Mouse (Mus musculus) intestine, embryonic 14.5 days (tissue): ENCODE data around the gene D630003M21Rik. TPM values are rescaled to one million over a fixed set of nuclear protein-coding genes. Genes with fewer than 3 reads are reported as not detected.

Experiments used
- ATAC-seq: fragments of 200-750 bp; cut with Nextera tagmentation; replicated peaks from 2 replicates; pipeline ENCODE4 v1.8.0; 2017; ENCODE audit warnings: low read depth, moderate number of reproducible peaks, moderate TSS enrichment, moderate library complexity; ENCODE audit not compliant: low FRiP score, low TSS enrichment
- DNase-seq: peaks from one replicate; pipeline ENCODE4 v3.0.0-alpha.2; 2018; ENCODE audit warnings: low spot score
- H3K27ac ChIP-seq: fragments of 300-500 bp; sonication (generic); 2 replicates; pipeline ENCODE4 v1.5.1; 2014; ENCODE audit warnings: low read depth, mild to moderate bottlenecking, control low read depth
- H3K27me3 ChIP-seq: fragments of 300-500 bp; sonication (generic); replicated peaks from 2 replicates; pipeline ENCODE4 v1.6.1; 2014; ENCODE audit warnings: low read length, control low read depth; ENCODE audit not compliant: control insufficient read depth, insufficient read depth
- H3K36me3 ChIP-seq: fragments of 300-500 bp; sonication (generic); 2 replicates; pipeline ENCODE4 v1.6.1; 2014; ENCODE audit warnings: low read length, control low read depth; ENCODE audit not compliant: control insufficient read depth, insufficient read depth
- H3K4me1 ChIP-seq: fragments of 300-500 bp; sonication (generic); replicated peaks from 2 replicates; pipeline ENCODE4 v1.6.1; 2014; ENCODE audit warnings: low read length, control low read depth, mixed read lengths; ENCODE audit not compliant: control insufficient read depth, insufficient read depth
- H3K4me2 ChIP-seq: fragments of 300-500 bp; sonication (generic); 2 replicates; pipeline ENCODE4 v1.6.1; 2014; ENCODE audit warnings: low read length
- H3K4me3 ChIP-seq: fragments of 300-500 bp; sonication (generic); 2 replicates; pipeline ENCODE4 v1.5.1; 2014; ENCODE audit warnings: low read depth, low read length, control low read depth, mixed read lengths
- H3K9ac ChIP-seq: fragments of 300-500 bp; sonication (generic); 2 replicates; pipeline ENCODE4 v1.6.1; 2014; ENCODE audit warnings: mild to moderate bottlenecking, low read length
- H3K9me3 ChIP-seq: fragments of 300-500 bp; sonication (generic); 2 replicates; pipeline ENCODE4 v1.6.1; 2016; ENCODE audit warnings: low read length, control low read depth; ENCODE audit not compliant: control insufficient read depth
- WGBS: fragments of 180-500 bp; shearing (Covaris S2); extraction: QIAGEN DNeasy Blood & Tissue Kit; methylation state at CpG from one replicate; pipeline ENCODE4 v1.1.7; 2014; 5-methylcytosine and 5-hydroxymethylcytosine counted together
- polyA plus RNA-seq: library from polyadenylated mRNA; unstranded; fragments of >200 nt; fragmentation: Nextera tagmentation; extraction: Ambion mirVana; gene quantifications from 2 replicates; pipeline ENCODE4 v1.2.1, GENCODE M21; 2014

The D630003M21Rik gene
- polyA plus RNA-seq, 1 experiment from 2014 or later = 1.5 TPM

DNA sequence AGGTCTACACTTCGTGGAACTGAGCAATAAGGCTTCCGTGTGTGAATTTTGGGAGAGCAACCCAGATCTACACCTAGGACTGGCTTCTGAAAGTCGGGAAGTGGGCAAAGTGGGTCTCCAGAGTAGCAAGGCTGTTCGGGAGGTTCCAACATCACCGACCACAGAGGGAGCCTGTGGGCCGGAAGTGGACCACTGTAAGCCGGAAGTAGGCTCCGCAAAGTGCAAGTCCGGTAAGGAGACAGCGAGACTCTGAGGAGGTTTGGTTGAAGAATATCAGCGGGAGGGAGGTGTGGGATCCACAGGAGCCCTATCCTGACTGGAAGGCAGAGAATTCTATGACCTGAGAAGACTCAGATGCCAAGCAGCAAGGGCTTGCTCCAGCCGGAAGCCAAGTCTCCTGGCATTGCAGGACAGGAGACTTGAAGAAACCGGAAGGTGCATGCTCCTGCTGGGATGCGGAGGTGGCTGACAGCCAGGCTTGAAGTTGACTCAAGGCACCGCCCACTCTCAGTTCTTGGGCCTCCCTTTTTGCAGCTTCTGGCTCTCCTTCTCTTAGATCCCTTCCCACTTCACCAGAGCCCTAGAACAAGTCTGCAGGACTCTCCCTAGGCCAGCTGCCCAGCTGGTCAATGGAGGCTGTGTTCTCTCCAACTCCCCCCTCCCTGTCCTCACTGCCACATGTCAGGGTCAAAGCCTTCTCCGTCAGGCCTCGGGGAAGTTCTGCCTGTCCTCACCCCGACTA is 14.3 kb upstream of the D630003M21Rik start:
- H3K4me2 ChIP-seq = no peak overlapping the region
- no peaks in the 10 kb centered on the region for H3K36me3 ChIP-seq
- DNase-seq (no peak), ATAC-seq (no peak)
- no peak overlapping the region for H3K27ac ChIP-seq
- H3K4me3 ChIP-seq = no peak overlapping the region
- WGBS = 79% methylated on average over 18 of the region's 18 CpGs
- H3K9me3 ChIP-seq = no peaks in the 10 kb centered on the region
- no peak overlapping the region for H3K9ac ChIP-seq
- no peaks in the 10 kb centered on the region for H3K27me3 ChIP-seq
- no peaks in the 10 kb centered on the region for H3K4me1 ChIP-seq

DNA sequence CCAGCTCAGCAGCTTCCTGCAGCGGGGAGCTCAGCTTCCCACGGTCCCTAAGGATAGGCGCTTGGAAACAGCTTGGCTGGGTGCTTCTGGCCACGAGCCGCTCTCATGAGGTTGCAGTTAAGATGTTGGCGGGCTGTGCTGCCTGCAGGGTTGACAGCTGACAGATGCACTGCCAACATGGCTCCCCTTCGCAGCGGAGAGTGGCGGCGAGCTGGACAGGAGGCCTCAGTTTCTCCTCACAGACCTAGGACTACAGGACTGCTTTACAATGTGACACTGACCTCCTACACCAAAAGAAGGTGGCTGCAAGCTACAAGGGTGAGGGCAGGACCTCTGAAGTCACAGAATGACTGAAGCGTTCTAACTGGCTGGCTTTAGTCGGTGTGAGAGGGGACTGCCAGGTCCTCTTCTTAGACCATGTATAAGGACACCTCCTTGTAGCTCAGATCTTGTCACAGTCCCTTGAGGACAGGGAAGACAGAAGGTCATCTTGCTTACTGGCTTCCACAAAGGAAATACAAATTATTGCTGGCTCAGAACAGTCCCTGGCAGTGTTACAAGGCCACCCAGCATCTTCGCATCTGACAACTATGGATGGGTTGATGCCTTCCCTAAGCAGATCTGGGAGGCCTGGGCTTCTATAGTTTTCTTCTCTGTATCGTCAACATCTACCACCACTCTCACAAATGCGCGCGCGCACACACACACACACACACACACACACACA is 13.3 kb upstream of the D630003M21Rik start:
- Histone ChIP-seq H3K9me3 (no peaks in the 10 kb centered on the region), H3K4me1 (no peaks in the 10 kb centered on the region), H3K27ac (no peak overlapping the region), H3K4me2 (no peak overlapping the region), H3K4me3 (no peak overlapping the region), H3K9ac (no peak overlapping the region), H3K36me3 (no peaks in the 10 kb centered on the region), H3K27me3 (no peaks in the 10 kb centered on the region)
- no peak for ATAC-seq
- DNase-seq = no peak
- WGBS = 87% methylated on average over 18 of the region's 18 CpGs

DNA sequence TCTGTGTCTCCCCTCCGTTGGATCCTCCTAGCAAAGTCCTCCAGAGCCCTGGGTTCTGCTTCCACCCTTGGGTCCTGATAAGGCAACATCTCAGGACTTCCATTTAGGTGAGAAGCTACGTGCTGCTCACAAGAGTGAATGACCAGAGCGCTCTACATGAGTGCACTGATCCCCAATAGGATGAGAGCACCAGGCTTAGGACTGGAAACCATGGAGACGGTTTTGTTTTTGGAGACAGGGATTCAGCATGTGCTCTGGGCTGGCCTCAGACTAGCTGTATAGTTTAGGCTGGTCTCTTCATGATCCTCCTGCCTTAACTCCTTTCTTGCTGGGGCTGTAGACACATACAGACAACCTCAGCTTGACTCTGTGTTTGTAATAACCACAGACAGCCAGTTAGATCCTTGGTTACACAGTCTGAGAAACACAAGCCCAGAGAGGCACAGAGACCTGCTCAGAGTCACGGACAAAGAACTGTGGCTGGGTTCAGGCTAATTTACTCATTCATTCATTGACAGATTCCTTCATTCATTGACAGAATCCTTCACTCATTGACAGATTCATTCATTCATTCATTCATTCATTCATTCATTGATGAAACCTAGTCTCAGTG is 12.2 kb upstream of the D630003M21Rik start:
- Histone ChIP-seq H3K9me3 (no peaks in the 10 kb centered on the region), H3K27ac (no peak overlapping the region), H3K9ac (no peak overlapping the region), H3K4me3 (no peak overlapping the region), H3K4me1 (no peaks in the 10 kb centered on the region), H3K4me2 (no peak overlapping the region), H3K36me3 (no peaks in the 10 kb centered on the region), H3K27me3 (no peaks in the 10 kb centered on the region)
- 68% methylated on average over 5 of the region's 5 CpGs for WGBS
- DNase-seq (no peak), ATAC-seq (no peak)

DNA sequence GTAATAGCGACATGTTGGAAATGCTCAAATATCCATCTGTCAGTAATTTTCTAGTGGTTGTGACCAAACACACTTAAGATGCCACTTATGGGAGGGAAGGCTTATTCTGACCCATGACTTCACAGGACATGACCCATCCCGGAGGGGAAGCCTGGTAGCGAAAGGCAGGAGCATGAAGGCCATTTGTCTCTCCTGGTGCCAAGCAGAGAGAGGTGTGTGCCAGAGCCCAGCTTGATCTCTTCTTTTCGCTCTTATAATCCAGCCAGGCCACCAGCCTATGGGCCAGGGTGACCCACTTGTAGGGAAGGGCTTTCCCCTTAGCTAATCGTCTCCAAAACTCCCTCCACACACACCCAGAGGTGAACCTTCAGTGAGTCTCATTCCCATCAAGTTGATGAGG is 9.1 kb upstream of the D630003M21Rik start:
- no peak overlapping the region for H3K27ac ChIP-seq
- H3K36me3 ChIP-seq = no peaks in the 10 kb centered on the region
- H3K4me3 ChIP-seq = no peak overlapping the region
- 83% methylated on average over 5 of the region's 5 CpGs for WGBS
- no peak overlapping the region for H3K9ac ChIP-seq
- no peaks in the 10 kb centered on the region for H3K9me3 ChIP-seq
- no peak overlapping the region for H3K4me2 ChIP-seq
- H3K27me3 ChIP-seq = no peaks in the 10 kb centered on the region
- DNase-seq = no peak
- H3K4me1 ChIP-seq = no peaks in the 10 kb centered on the region
- ATAC-seq = no peak

DNA sequence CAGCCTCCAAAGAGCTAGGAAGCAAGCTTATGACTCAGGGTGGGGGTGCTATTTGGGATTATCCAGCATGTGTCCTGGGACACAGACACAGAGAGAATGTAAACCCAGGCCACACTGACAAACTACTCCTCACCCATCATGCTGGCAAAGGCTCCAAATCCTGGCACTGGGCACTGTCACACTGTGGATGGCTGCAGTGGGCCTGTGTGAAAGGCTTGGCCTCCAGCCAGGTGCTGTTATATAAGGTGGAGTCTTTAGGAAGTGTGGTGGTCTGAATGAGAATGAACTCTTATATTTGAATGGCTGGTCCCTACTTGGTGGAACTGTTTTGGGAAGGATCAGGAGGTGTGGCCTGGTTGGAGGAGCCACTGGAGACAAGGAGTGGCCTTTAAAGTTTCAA is 7.7 kb upstream of the D630003M21Rik start:
- Histone ChIP-seq H3K4me1 (no peaks in the 10 kb centered on the region), H3K27ac (no peak overlapping the region), H3K4me3 (no peak overlapping the region), H3K9ac (no peak overlapping the region), H3K27me3 (no peaks in the 10 kb centered on the region), H3K36me3 (no peaks in the 10 kb centered on the region), H3K4me2 (no peak overlapping the region), H3K9me3 (no peaks in the 10 kb centered on the region)
- ATAC-seq (no peak), DNase-seq (no peak)

DNA sequence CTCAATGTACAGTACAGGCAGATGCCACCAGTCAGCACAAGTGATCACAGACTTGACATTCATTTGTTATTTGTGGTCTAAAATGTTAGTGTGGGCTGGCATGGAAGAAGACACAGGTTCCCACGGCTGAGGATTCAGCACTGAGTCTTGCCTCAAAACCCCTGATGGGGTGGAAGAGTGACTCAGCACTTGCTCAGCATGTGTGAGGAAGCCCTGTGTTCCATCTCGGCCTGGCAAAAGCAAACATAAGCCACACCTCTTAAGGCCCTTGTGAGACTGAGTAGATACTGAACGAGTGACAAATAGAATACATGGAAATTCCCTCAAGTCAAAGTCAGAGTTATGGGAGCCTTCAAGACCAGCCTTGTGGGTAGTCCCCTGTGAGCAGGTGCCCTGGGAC is 4.1 kb upstream of the D630003M21Rik start:
- H3K9ac ChIP-seq = no peak overlapping the region
- 69% methylated on average over 3 of the region's 3 CpGs for WGBS
- H3K27ac ChIP-seq = no peak overlapping the region
- H3K27me3 ChIP-seq = no peaks in the 10 kb centered on the region
- no peak for DNase-seq
- ATAC-seq = no peak
- H3K36me3 ChIP-seq = no peaks in the 10 kb centered on the region
- H3K4me1 ChIP-seq = peaks cover 13% of the 10 kb centered on the region
- no peaks in the 10 kb centered on the region for H3K9me3 ChIP-seq
- no peak overlapping the region for H3K4me3 ChIP-seq
- H3K4me2 ChIP-seq = no peak overlapping the region

DNA sequence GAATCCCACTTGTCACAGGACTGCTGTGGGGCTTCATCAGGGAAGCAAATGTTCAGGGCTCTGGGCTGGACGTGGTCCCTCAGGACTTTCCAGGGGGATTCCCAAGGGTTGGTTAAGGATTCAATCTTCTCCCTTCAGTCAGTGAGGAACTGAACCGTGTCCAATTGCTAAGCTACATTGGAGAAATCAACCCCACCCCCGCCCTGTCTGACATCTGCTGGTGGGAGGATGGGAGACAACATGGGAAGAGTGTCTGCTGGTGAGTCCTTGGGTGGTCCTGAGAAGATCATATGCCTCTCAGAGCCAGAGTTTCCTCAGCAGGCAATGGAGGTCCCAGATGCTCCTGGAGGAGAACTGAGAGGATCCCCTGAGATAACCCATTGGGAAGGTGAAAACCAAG is 3.4 kb upstream of the D630003M21Rik start:
- Histone ChIP-seq H3K4me3 (no peak overlapping the region), H3K27ac (no peak overlapping the region), H3K9ac (no peak overlapping the region), H3K9me3 (no peaks in the 10 kb centered on the region), H3K36me3 (no peaks in the 10 kb centered on the region), H3K27me3 (no peaks in the 10 kb centered on the region), H3K4me1 (peaks cover 13% of the 10 kb centered on the region), H3K4me2 (no peak overlapping the region)
- ATAC-seq (no peak), DNase-seq (no peak)
- 59% methylated on average over 3 of the region's 3 CpGs for WGBS

DNA sequence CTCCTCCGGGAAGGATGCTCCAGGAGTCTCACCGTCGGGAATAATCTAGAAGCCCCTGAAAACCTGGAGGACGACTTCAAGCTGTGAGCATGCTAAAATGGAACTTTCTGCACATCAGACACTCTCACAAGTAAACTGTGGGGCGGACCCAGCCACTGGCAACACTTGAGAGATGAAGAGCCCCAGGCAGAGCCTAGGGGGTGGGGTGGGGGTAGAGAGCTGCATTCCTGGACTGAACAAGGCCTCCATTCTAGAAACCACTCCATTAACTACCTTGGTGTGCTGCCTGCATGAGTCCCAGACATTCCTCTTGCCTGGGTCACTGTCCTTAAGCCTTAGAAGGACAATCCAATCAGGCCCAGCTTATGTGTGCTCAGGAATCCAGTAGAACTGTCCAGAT is 2.0 kb upstream of the D630003M21Rik start:
- H3K27ac ChIP-seq = no peak overlapping the region
- no peak for DNase-seq
- 38% methylated on average over 5 of the region's 5 CpGs for WGBS
- H3K4me3 ChIP-seq = no peak overlapping the region
- no peak overlapping the region for H3K4me2 ChIP-seq
- H3K9me3 ChIP-seq = no peaks in the 10 kb centered on the region
- no peaks in the 10 kb centered on the region for H3K36me3 ChIP-seq
- peaks cover 13% of the 10 kb centered on the region for H3K4me1 ChIP-seq
- H3K9ac ChIP-seq = no peak overlapping the region
- ATAC-seq = no peak
- H3K27me3 ChIP-seq = no peaks in the 10 kb centered on the region
